Mouse (Mus musculus) megakaryocyte, embryonic 14.5 days (primary cell): ENCODE results near the gene Tha1.

Experiments
- FLI1 ChIP-seq: IDR thresholded peaks from 2 replicates; pipeline ENCODE4 v1.6.1; 2012; ENCODE audit warnings: low read length, inconsistent platforms, mixed read lengths
- GATA1 ChIP-seq: IDR thresholded peaks from 3 replicates; pipeline ENCODE4 v1.6.1; 2012; ENCODE audit warnings: mixed read lengths, low read length, inconsistent platforms, borderline replicate concordance

DNA sequence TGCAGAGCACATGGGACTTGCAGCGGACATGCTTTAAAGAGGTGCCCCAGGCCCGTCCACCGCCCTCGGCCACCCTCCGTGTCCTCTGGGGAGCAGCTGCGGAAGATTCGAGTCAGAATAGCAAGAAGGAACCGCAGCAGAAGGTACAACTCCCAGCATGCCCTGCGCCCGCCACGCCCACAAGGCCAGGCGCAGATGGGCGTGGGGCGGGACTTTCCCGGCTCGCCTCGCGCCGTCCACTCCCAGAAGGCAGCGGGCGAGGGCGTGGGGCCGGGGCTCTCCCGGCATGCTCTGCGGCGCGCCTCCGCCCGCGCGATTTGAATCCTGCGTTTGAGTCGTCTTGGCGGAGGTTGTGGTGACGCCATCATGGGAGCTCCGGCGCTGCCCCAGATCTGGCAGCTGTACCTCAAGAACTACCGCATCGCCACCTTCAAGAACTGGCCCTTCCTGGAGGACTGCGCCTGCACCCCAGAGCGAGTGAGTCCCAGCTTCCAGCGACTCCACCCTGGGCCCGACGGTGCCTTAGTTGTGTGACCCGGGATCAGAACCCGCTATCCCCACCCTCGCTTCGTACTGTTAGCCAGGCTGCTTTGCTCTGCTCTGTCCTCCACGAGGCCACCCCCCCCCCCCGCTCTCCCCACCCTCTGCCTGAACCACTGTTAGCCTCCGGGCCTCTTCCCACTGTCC, 24.2 kb downstream of the Tha1 start, which contains the start of gene Birc5:
- TF ChIP-seq FLI1: peak; percentile 80; the same call in 1 of the 2 replicates
- TF ChIP-seq GATA1: no peak
